Mouse (Mus musculus): ENCODE results near the gene Tufm. TPM values are rescaled to one million over a fixed set of nuclear protein-coding genes. Genes with fewer than 3 reads are reported as not detected.

Gene Tufm
- polyA plus RNA-seq (2012; rRNA removed) = 107 and 118 TPM in 2 replicates

DNA sequence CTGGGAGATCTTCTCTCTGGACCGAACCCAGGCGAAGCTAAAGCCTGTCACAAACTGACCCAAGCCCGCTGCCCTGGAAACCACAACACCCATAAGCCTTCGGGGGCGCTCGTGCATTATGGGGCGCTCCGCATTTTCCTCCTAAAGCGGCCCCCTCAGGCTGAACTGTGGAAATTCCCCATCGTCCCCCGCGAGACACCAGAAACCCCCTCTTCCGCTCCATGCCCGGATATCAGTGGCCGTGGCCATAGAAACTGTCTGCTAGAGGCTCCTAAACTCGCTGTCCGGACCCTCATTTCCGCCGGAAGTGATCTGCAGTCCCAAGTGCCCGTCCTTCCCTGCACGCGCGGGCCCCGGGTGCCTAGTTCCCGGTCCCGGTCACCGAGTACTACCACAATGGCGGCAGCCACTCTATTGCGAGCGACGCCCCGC, at the start of gene Tufm:
TSS of gene Tufm (plus strand) at position 310 of the 432 bp plus-strand sequence.
- DNase-seq (ENCODE audit: low read depth) = peak; percentile 99
- TF ChIP-seq CTCF (IDR thresholded peaks at IDR 0.05; ENCODE audit: borderline replicate concordance, extremely low read depth, insufficient read depth, insufficient read length) (peak; percentile 46; the same call in 1 of the 2 replicates), POLR2A (IDR thresholded peaks at IDR 0.05; ENCODE audit: borderline replicate concordance, extremely low read depth, insufficient read depth, insufficient read length, poor library complexity, severe bottlenecking) (peak; percentile 19; the same call in 1 of the 2 replicates)

DNA sequence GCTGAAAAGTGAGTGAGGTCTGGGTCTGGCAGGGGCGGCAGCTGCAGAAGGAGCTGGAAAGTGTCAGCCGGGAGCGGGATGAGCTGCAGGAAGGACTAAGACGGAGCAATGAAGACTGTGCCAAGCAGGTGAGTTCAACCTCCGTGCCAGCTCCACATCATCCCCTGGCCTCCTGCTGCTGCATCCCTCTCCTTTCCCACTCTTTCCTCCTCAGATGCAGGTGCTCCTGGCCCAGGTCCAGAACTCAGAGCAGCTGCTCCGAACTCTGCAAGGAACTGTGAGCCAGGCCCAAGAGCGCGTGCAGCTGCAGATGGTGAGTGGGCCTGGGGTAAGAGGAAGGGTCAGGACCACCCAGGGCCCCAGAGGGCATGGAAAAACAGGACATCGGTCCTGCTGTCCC, 47.0 kb upstream of the Tufm start:
- DNase-seq (ENCODE audit: low read depth) = peak; percentile 17
- TF ChIP-seq POLR2A (IDR thresholded peaks at IDR 0.05; ENCODE audit: borderline replicate concordance, extremely low read depth, insufficient read depth, insufficient read length, poor library complexity, severe bottlenecking) = no peak
- TF ChIP-seq CTCF (IDR thresholded peaks at IDR 0.05; ENCODE audit: borderline replicate concordance, extremely low read depth, insufficient read depth, insufficient read length) = no peak

DNA sequence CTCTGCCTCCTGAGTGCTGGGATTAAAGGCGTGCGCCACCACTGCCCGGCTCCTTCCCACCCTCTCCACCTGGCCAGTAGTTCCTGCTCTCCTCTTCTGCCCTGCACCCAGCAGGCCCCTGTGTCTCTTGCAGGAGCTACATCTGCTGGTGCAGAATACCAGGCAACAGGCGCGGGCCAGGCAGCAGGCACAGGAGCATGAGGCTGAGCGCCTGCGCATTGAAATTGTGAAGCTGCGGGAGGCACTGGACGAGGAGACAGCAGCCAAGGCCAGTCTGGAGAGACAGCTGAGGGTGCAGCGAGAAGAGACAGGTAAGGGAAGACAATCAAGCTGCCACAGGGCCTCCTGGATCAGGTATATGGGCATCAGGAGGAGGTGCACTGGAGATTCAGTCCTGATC, 43.2 kb upstream of the Tufm start:
- no peak for DNase-seq (ENCODE audit: low read depth)
- TF ChIP-seq CTCF (IDR thresholded peaks at IDR 0.05; ENCODE audit: borderline replicate concordance, extremely low read depth, insufficient read depth, insufficient read length) = no peak
- no peak for TF ChIP-seq POLR2A (IDR thresholded peaks at IDR 0.05; ENCODE audit: borderline replicate concordance, extremely low read depth, insufficient read depth, insufficient read length, poor library complexity, severe bottlenecking)

- TF ChIP-seq POLR2A (IDR thresholded peaks at IDR 0.05; ENCODE audit: borderline replicate concordance, extremely low read depth, insufficient read depth, insufficient read length, poor library complexity, severe bottlenecking) (no peak), CTCF (IDR thresholded peaks at IDR 0.05; ENCODE audit: borderline replicate concordance, extremely low read depth, insufficient read depth, insufficient read length) (no peak)
- DNase-seq (ENCODE audit: low read depth) = no peak
These were observed 42.6 kb upstream of the Tufm start for GRCm38 (mm10) chr7:126444536-126444935.

GRCm38 (mm10) chr7:126445104-126445815, 41.9 kb upstream of the Tufm start:
- DNase-seq (ENCODE audit: low read depth) = no peak
- TF ChIP-seq CTCF (IDR thresholded peaks at IDR 0.05; ENCODE audit: borderline replicate concordance, extremely low read depth, insufficient read depth, insufficient read length) (no peak), POLR2A (IDR thresholded peaks at IDR 0.05; ENCODE audit: borderline replicate concordance, extremely low read depth, insufficient read depth, insufficient read length, poor library complexity, severe bottlenecking) (no peak)

- DNase-seq (ENCODE audit: low read depth) = no peak
These were observed 40.9 kb upstream of the Tufm start for GRCm38 (mm10) chr7:126446217-126446616.

DNA sequence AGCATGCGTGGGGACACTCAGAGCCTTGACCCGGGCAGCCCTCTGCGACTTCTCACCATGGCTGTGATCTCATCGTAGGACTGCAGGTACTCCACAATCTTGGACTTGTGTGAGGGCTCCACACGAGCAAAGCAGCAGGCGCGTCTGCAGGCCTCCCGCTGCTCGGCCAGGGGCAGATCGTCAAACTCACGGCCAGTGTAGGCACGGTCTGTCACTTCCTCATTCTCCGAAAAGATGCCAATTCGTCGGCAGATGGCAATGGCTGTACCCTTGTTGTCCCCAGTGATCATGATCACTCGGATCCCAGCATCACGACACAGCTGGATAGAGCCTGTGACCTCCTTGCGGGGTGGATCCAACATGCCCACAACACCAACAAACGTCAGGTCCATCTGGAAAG, 38.7 kb upstream of the Tufm start:
- no peak for TF ChIP-seq CTCF (IDR thresholded peaks at IDR 0.05; ENCODE audit: borderline replicate concordance, extremely low read depth, insufficient read depth, insufficient read length)
- no peak for TF ChIP-seq POLR2A (IDR thresholded peaks at IDR 0.05; ENCODE audit: borderline replicate concordance, extremely low read depth, insufficient read depth, insufficient read length, poor library complexity, severe bottlenecking)
- DNase-seq (ENCODE audit: low read depth) = no peak

More at GRCm38 (mm10) chr7:126446217-126446616, 40.9 kb upstream of the Tufm start:
- TF ChIP-seq POLR2A (IDR thresholded peaks at IDR 0.05; ENCODE audit: borderline replicate concordance, extremely low read depth, insufficient read depth, insufficient read length, poor library complexity, severe bottlenecking) (no peak), CTCF (IDR thresholded peaks at IDR 0.05; ENCODE audit: borderline replicate concordance, extremely low read depth, insufficient read depth, insufficient read length) (no peak)

- TF ChIP-seq CTCF (IDR thresholded peaks at IDR 0.05; ENCODE audit: borderline replicate concordance, extremely low read depth, insufficient read depth, insufficient read length) = no peak
- TF ChIP-seq POLR2A (IDR thresholded peaks at IDR 0.05; ENCODE audit: borderline replicate concordance, extremely low read depth, insufficient read depth, insufficient read length, poor library complexity, severe bottlenecking) = no peak
- no peak for DNase-seq (ENCODE audit: low read depth)
These were observed 37.2 kb upstream of the Tufm start for GRCm38 (mm10) chr7:126449991-126450390.

- no peak for DNase-seq (ENCODE audit: low read depth)
- TF ChIP-seq CTCF (IDR thresholded peaks at IDR 0.05; ENCODE audit: borderline replicate concordance, extremely low read depth, insufficient read depth, insufficient read length) = no peak
- no peak for TF ChIP-seq POLR2A (IDR thresholded peaks at IDR 0.05; ENCODE audit: borderline replicate concordance, extremely low read depth, insufficient read depth, insufficient read length, poor library complexity, severe bottlenecking)
These were observed 36.5 kb upstream of the Tufm start for GRCm38 (mm10) chr7:126450641-126451040.

DNA sequence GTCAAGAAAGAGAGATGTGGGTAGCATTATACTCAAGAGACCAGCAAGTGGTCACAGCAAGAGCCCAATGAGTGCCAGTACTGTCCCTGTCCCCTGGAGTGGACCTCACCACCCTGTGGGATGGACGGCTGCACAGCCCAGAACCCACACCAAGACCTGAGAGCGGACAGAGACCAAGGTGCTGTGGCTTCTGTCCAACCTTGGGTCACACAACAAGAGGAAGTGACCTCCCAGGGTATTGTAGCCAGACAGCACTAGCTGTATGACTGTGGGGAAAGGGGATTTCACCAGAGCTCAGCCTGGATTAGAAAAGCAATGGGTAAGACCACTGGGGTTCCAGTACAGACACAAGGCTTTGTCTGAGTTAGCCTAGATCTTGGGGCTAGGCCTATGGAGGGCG, 34.9 kb upstream of the Tufm start:
- no peak for TF ChIP-seq CTCF (IDR thresholded peaks at IDR 0.05; ENCODE audit: borderline replicate concordance, extremely low read depth, insufficient read depth, insufficient read length)
- no peak for TF ChIP-seq POLR2A (IDR thresholded peaks at IDR 0.05; ENCODE audit: borderline replicate concordance, extremely low read depth, insufficient read depth, insufficient read length, poor library complexity, severe bottlenecking)
- DNase-seq (ENCODE audit: low read depth) = no peak

- TF ChIP-seq CTCF (IDR thresholded peaks at IDR 0.05; ENCODE audit: borderline replicate concordance, extremely low read depth, insufficient read depth, insufficient read length) = no peak
- no peak for TF ChIP-seq POLR2A (IDR thresholded peaks at IDR 0.05; ENCODE audit: borderline replicate concordance, extremely low read depth, insufficient read depth, insufficient read length, poor library complexity, severe bottlenecking)
- DNase-seq (ENCODE audit: low read depth) = no peak
These were observed 33.3 kb upstream of the Tufm start for GRCm38 (mm10) chr7:126453861-126454260.

DNA sequence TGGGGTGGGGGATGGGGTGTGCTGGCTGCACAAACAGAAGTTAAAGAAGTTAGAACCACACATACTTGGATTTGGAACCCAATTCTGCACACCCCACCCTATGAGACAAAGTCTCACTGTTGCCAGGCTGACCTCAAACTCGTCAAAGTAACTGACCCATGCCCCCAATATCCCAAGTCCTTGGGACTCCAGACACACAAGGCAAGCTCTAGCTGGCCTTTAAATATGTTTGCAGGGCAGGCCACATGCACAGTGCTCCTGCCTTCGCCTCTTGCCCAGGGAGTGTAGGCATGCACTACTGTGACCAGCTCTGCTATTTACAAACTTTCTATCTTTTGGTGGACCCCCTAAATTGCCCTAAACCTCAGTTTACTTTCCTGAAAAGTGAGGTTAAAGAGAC, 31.9 kb upstream of the Tufm start:
- DNase-seq (ENCODE audit: low read depth) = no peak
- no peak for TF ChIP-seq POLR2A (IDR thresholded peaks at IDR 0.05; ENCODE audit: borderline replicate concordance, extremely low read depth, insufficient read depth, insufficient read length, poor library complexity, severe bottlenecking)
- TF ChIP-seq CTCF (IDR thresholded peaks at IDR 0.05; ENCODE audit: borderline replicate concordance, extremely low read depth, insufficient read depth, insufficient read length) = no peak

All from brain, embryonic 14.5 days (tissue).